Mouse (Mus musculus) kidney, embryonic 16.5 days (tissue): Measurements from ENCODE around the gene Gm44805. TPM values are rescaled to one million over a fixed set of nuclear protein-coding genes. Genes with fewer than 3 reads are reported as not detected.
A peak's percentile ranks its signal among the peaks of the same experiment; 100 is the strongest.

Experiments
- ATAC-seq: fragments of 200-750 bp; cut with Nextera tagmentation; 2 replicates; pipeline ENCODE4 v1.8.0; 2017; ENCODE audit warnings: moderate TSS enrichment; ENCODE audit not compliant: low FRiP score, low TSS enrichment
- H3K27ac ChIP-seq: fragments of 300-500 bp; sonication (generic); 2 replicates; pipeline ENCODE4 v1.5.1; 2014; ENCODE audit warnings: low read length
- H3K27me3 ChIP-seq: fragments of 300-500 bp; sonication (generic); 2 replicates; pipeline ENCODE4 v1.6.1; 2014; ENCODE audit warnings: low read length, control low read depth, mixed read lengths; ENCODE audit not compliant: insufficient read depth
- H3K36me3 ChIP-seq: fragments of 300-500 bp; sonication (generic); 2 replicates; pipeline ENCODE4 v1.6.1; 2014; ENCODE audit warnings: low read length, control low read depth, mixed read lengths; ENCODE audit not compliant: insufficient read depth
- H3K4me1 ChIP-seq: fragments of 300-500 bp; sonication (generic); 2 replicates; pipeline ENCODE4 v1.6.1; 2014; ENCODE audit warnings: low read length, control low read depth, mixed read lengths; ENCODE audit not compliant: insufficient read depth
- H3K4me2 ChIP-seq: fragments of 300-500 bp; sonication (generic); replicated peaks from 2 replicates; pipeline ENCODE4 v1.6.1; 2014; ENCODE audit warnings: low read depth, low read length
- H3K4me3 ChIP-seq: fragments of 300-500 bp; sonication (generic); 2 replicates; pipeline ENCODE4 v1.5.1; 2014; ENCODE audit warnings: mild to moderate bottlenecking, low read length
- H3K9ac ChIP-seq: fragments of 300-500 bp; sonication (generic); replicated peaks from 2 replicates; pipeline ENCODE4 v1.6.1; 2014; ENCODE audit warnings: low read length
- H3K9me3 ChIP-seq: fragments of 300-500 bp; sonication (generic); 2 replicates; pipeline ENCODE4 v1.6.1; 2016; ENCODE audit warnings: low read length, control low read depth
- WGBS: fragments of 180-500 bp; shearing (Covaris S2); extraction: QIAGEN DNeasy Blood & Tissue Kit; methylation state at CpG from one replicate; pipeline ENCODE4 v1.1.7; 2014; 5-methylcytosine and 5-hydroxymethylcytosine counted together
- polyA plus RNA-seq: library from polyadenylated mRNA; unstranded; fragments of >200 nt; fragmentation: Nextera tagmentation; extraction: Ambion mirVana; gene quantifications from 2 replicates; pipeline ENCODE4 v1.2.1, GENCODE M21; 2015

Gene Gm44805
- polyA plus RNA-seq, 1 experiment from 2014 or later = not detected

- WGBS = 63% methylated on average over 4 of the region's 4 CpGs
- no peak for ATAC-seq
- no peak overlapping the region for H3K27ac ChIP-seq
These were observed 4.2 kb upstream of the Gm44805 start for GRCm38 (mm10) chr7:19685374-19685773.

GRCm38 (mm10) chr7:19683771-19684201 lies 2.6 kb upstream of the Gm44805 start:
- no peak overlapping the region for H3K4me2 ChIP-seq
- H3K27ac ChIP-seq = no peak overlapping the region
- H3K4me3 ChIP-seq = no peak overlapping the region
- no peak for ATAC-seq
- H3K36me3 ChIP-seq = no peaks in the 10 kb centered on the region
- no peaks in the 10 kb centered on the region for H3K9me3 ChIP-seq
- H3K4me1 ChIP-seq = no peaks in the 10 kb centered on the region
- WGBS = 71% methylated on average over 6 of the region's 6 CpGs
- no peaks in the 10 kb centered on the region for H3K27me3 ChIP-seq
- no peak overlapping the region for H3K9ac ChIP-seq

More at GRCm38 (mm10) chr7:19685374-19685773, 4.2 kb upstream of the Gm44805 start:
- no peak overlapping the region for H3K9ac ChIP-seq
- no peaks in the 10 kb centered on the region for H3K9me3 ChIP-seq
- no peaks in the 10 kb centered on the region for H3K36me3 ChIP-seq
- H3K4me3 ChIP-seq = no peak overlapping the region
- H3K4me1 ChIP-seq = no peaks in the 10 kb centered on the region
- H3K27me3 ChIP-seq = no peaks in the 10 kb centered on the region
- no peak overlapping the region for H3K4me2 ChIP-seq

- 66% methylated on average over 3 of the region's 3 CpGs for WGBS
- H3K4me1 ChIP-seq = no peaks in the 10 kb centered on the region
- H3K4me2 ChIP-seq = no peak overlapping the region
- no peak overlapping the region for H3K4me3 ChIP-seq
- no peak overlapping the region for H3K27ac ChIP-seq
- H3K9ac ChIP-seq = no peak overlapping the region
- no peaks in the 10 kb centered on the region for H3K27me3 ChIP-seq
- H3K9me3 ChIP-seq = no peaks in the 10 kb centered on the region
- H3K36me3 ChIP-seq = no peaks in the 10 kb centered on the region
- no peak for ATAC-seq
These were observed 1.8 kb upstream of the Gm44805 start for GRCm38 (mm10) chr7:19682979-19683378.

GRCm38 (mm10) chr7:19680702-19681101 lies 521 bp downstream of the Gm44805 start:
- Histone ChIP-seq H3K4me2 (no peak overlapping the region), H3K27ac (no peak overlapping the region), H3K27me3 (no peaks in the 10 kb centered on the region), H3K9me3 (no peaks in the 10 kb centered on the region), H3K4me1 (no peaks in the 10 kb centered on the region), H3K36me3 (no peaks in the 10 kb centered on the region), H3K9ac (no peak overlapping the region), H3K4me3 (no peak overlapping the region)
- no peak for ATAC-seq
- WGBS = 86% methylated on average over 2 of the region's 2 CpGs

- H3K4me2 ChIP-seq = no peak overlapping the region
- H3K9ac ChIP-seq = no peak overlapping the region
- 85% methylated on average over 3 of the region's 3 CpGs for WGBS
- H3K4me3 ChIP-seq = no peak overlapping the region
- no peak overlapping the region for H3K27ac ChIP-seq
- H3K36me3 ChIP-seq = no peaks in the 10 kb centered on the region
- no peaks in the 10 kb centered on the region for H3K27me3 ChIP-seq
- no peaks in the 10 kb centered on the region for H3K4me1 ChIP-seq
- no peak for ATAC-seq
- no peaks in the 10 kb centered on the region for H3K9me3 ChIP-seq
These were observed 2.3 kb downstream of the Gm44805 start for GRCm38 (mm10) chr7:19678901-19679300.

GRCm38 (mm10) chr7:19677872-19678271 lies 3.4 kb downstream of the Gm44805 start, which contains the start of gene Apoc2:
Gene Apoc2 (minus strand): TSS chr7:19677941.
- Histone ChIP-seq H3K4me1 (no peaks in the 10 kb centered on the region), H3K9me3 (no peaks in the 10 kb centered on the region), H3K9ac (0 out of 2 replicates have a peak within 1 kb of the TSS, but pooled peaks have one; percentile 1), H3K4me2 (no peak within 1 kb of the TSS), H3K27me3 (no peaks in the 10 kb centered on the region), H3K27ac (no peak within 1 kb of the TSS), H3K36me3 (no peaks in the 10 kb centered on the region), H3K4me3 (no peak within 1 kb of the TSS)
- ATAC-seq = no peak
- whole genome bisulfite sequencing = 68% methylated on average over 8 of the region's 8 CpGs

- 67% methylated on average over 1 of the region's 1 CpGs for WGBS
- H3K4me2 ChIP-seq = no peak overlapping the region
- no peaks in the 10 kb centered on the region for H3K36me3 ChIP-seq
- no peak overlapping the region for H3K9ac ChIP-seq
- no peaks in the 10 kb centered on the region for H3K9me3 ChIP-seq
- H3K4me1 ChIP-seq = no peaks in the 10 kb centered on the region
- ATAC-seq = no peak
- H3K27me3 ChIP-seq = no peaks in the 10 kb centered on the region
- no peak overlapping the region for H3K27ac ChIP-seq
- H3K4me3 ChIP-seq = no peak overlapping the region
These were observed 4.6 kb downstream of the Gm44805 start for GRCm38 (mm10) chr7:19676662-19677061.

GRCm38 (mm10) chr7:19675824-19676223 lies 5.4 kb downstream of the Gm44805 start:
- H3K4me2 ChIP-seq = no peak overlapping the region
- no peak overlapping the region for H3K4me3 ChIP-seq
- no peaks in the 10 kb centered on the region for H3K4me1 ChIP-seq
- ATAC-seq = no peak
- no peak overlapping the region for H3K27ac ChIP-seq
- WGBS = 81% methylated on average over 10 of the region's 10 CpGs
- no peak overlapping the region for H3K9ac ChIP-seq
- H3K27me3 ChIP-seq = no peaks in the 10 kb centered on the region
- no peaks in the 10 kb centered on the region for H3K36me3 ChIP-seq
- H3K9me3 ChIP-seq = no peaks in the 10 kb centered on the region

GRCm38 (mm10) chr7:19673083-19673699 lies 8.0 kb downstream of the Gm44805 start:
- H3K36me3 ChIP-seq = no peaks in the 10 kb centered on the region
- no peaks in the 10 kb centered on the region for H3K9me3 ChIP-seq
- no peak overlapping the region for H3K27ac ChIP-seq
- H3K27me3 ChIP-seq = no peaks in the 10 kb centered on the region
- ATAC-seq = no peak
- H3K9ac ChIP-seq = no peak overlapping the region
- no peak overlapping the region for H3K4me3 ChIP-seq
- H3K4me1 ChIP-seq = peaks cover 5% of the 10 kb centered on the region; the same call in 1 of the 2 replicates
- WGBS = 55% methylated on average over 14 of the region's 14 CpGs
- no peak overlapping the region for H3K4me2 ChIP-seq

GRCm38 (mm10) chr7:19671511-19671910 lies 9.7 kb downstream of the Gm44805 start:
- peaks cover 5% of the 10 kb centered on the region; the same call in 1 of the 2 replicates for H3K4me1 ChIP-seq
- H3K9ac ChIP-seq = no peak overlapping the region
- H3K9me3 ChIP-seq = no peaks in the 10 kb centered on the region
- no peak for ATAC-seq
- no peak overlapping the region for H3K27ac ChIP-seq
- no peaks in the 10 kb centered on the region for H3K27me3 ChIP-seq
- WGBS = 66% methylated on average over 10 of the region's 10 CpGs
- H3K36me3 ChIP-seq = no peaks in the 10 kb centered on the region
- H3K4me2 ChIP-seq = no peak overlapping the region
- no peak overlapping the region for H3K4me3 ChIP-seq
